Mouse (Mus musculus) megakaryocyte, adult 5-6 weeks (primary cell): ENCODE measurements around the gene Tmem161a. TPM values are rescaled to one million over a fixed set of nuclear protein-coding genes. Genes with fewer than 3 reads are reported as not detected.

Experiments used
- total RNA-seq, 2 experiments: library from RNA; stranded (forward) in 1 of 2; stranded (reverse) in 1 of 2; fragments of 153-499, 151-499 nt in 1 of 2; fragments of 221-1000, 200-1000 nt in 1 of 2; gene quantifications; 2 replicates each; pipeline versions ENCODE4 v1.2.3 to v1.2.4; 2015 to 2017

The Tmem161a gene
- total RNA-seq, 2 experiments from 2014 or later, result 7.8 to 8.5 TPM

Other genes with a start within 250 kb of the Tmem161a start
- gene Gatad2a, start 176.0 kb upstream of the Tmem161a start, total RNA-seq (2015), result 50.1 and 62.0 TPM in 2 replicates
- 62.5 and 64.7 TPM in 2 replicates for gene Gatad2a, start 176.0 kb upstream of the Tmem161a start, total RNA-seq (2017)
- 28.1 and 28.4 TPM in 2 replicates for gene Mau2, start 129.6 kb upstream of the Tmem161a start, total RNA-seq (2015)
- gene Mau2, start 129.6 kb upstream of the Tmem161a start, total RNA-seq (2017), result 28.1 and 33.8 TPM in 2 replicates
- 11.6 and 15.0 TPM in 2 replicates for gene Sugp1, start 129.5 kb upstream of the Tmem161a start, total RNA-seq (2015)
- 17.3 and 24.1 TPM in 2 replicates for gene Sugp1, start 129.5 kb upstream of the Tmem161a start, total RNA-seq (2017)
- gene Tm6sf2, start 99.4 kb upstream of the Tmem161a start, total RNA-seq (2015), result not detected in 2 replicates
- gene Tm6sf2, start 99.4 kb upstream of the Tmem161a start, total RNA-seq (2017), result not detected in 2 replicates
- gene Hapln4, start 88.9 kb upstream of the Tmem161a start, total RNA-seq (2015), result not detected in 2 replicates
- not detected in 2 replicates for gene Hapln4, start 88.9 kb upstream of the Tmem161a start, total RNA-seq (2017)
- not detected in 2 replicates for gene Ncan, start 51.5 kb upstream of the Tmem161a start, total RNA-seq (2015)
- gene Ncan, start 51.5 kb upstream of the Tmem161a start, total RNA-seq (2017), result not detected in 2 replicates
- 19.5 and 25.6 TPM in 2 replicates for gene Nr2c2ap, start 41.0 kb upstream of the Tmem161a start, total RNA-seq (2015)
- 4.7 and 7.1 TPM in 2 replicates for gene Nr2c2ap, start 41.0 kb upstream of the Tmem161a start, total RNA-seq (2017)
- 13.6 and 16.3 TPM in 2 replicates for gene Rfxank, start 33.2 kb upstream of the Tmem161a start, total RNA-seq (2015)
- 12.5 and 14.5 TPM in 2 replicates for gene Rfxank, start 33.2 kb upstream of the Tmem161a start, total RNA-seq (2017)
- gene Borcs8, start 32.9 kb upstream of the Tmem161a start, total RNA-seq (2015), result 35.3 and 51.3 TPM in 2 replicates
- gene Borcs8, start 32.9 kb upstream of the Tmem161a start, total RNA-seq (2017), result 32.2 and 35.8 TPM in 2 replicates
- gene Mef2b, start 32.6 kb upstream of the Tmem161a start, total RNA-seq (2015), result 0.39 TPM in 1 of 2 replicates, not detected in the other
- not detected in 2 replicates for gene Mef2b, start 32.6 kb upstream of the Tmem161a start, total RNA-seq (2017)
- gene Slc25a42, start 39.9 kb downstream of the Tmem161a start, total RNA-seq (2015), result 0.75 and 1.4 TPM in 2 replicates
- 0.29 and 0.45 TPM in 2 replicates for gene Slc25a42, start 39.9 kb downstream of the Tmem161a start, total RNA-seq (2017)
- gene Sugp2, start 61.9 kb downstream of the Tmem161a start, total RNA-seq (2015), result 24.1 and 27.9 TPM in 2 replicates
- 19.5 and 23.1 TPM in 2 replicates for gene Sugp2, start 61.9 kb downstream of the Tmem161a start, total RNA-seq (2017)
- gene Armc6, start 62.1 kb downstream of the Tmem161a start, total RNA-seq (2015), result 4.4 and 4.5 TPM in 2 replicates
- gene Armc6, start 62.1 kb downstream of the Tmem161a start, total RNA-seq (2017), result 2.6 and 5.6 TPM in 2 replicates
- gene Homer3, start 110.5 kb downstream of the Tmem161a start, total RNA-seq (2015), result 1.6 and 3.5 TPM in 2 replicates
- 2.9 and 8.0 TPM in 2 replicates for gene Homer3, start 110.5 kb downstream of the Tmem161a start, total RNA-seq (2017)
- 17.9 and 19.9 TPM in 2 replicates for gene Ddx49, start 130.1 kb downstream of the Tmem161a start, total RNA-seq (2015)
- 53.6 and 81.7 TPM in 2 replicates for gene Ddx49, start 130.1 kb downstream of the Tmem161a start, total RNA-seq (2017)
- 163 and 178 TPM in 2 replicates for gene Cope, start 130.2 kb downstream of the Tmem161a start, total RNA-seq (2015)
- gene Cope, start 130.2 kb downstream of the Tmem161a start, total RNA-seq (2017), result 89.1 and 96.1 TPM in 2 replicates
- gene Cers1, start 143.4 kb downstream of the Tmem161a start, total RNA-seq (2015), result not detected in 2 replicates
- not detected in 2 replicates for gene Cers1, start 143.4 kb downstream of the Tmem161a start, total RNA-seq (2017)
- gene Gdf1, start 157.5 kb downstream of the Tmem161a start, total RNA-seq (2015), result not detected in 2 replicates
- gene Gdf1, start 157.5 kb downstream of the Tmem161a start, total RNA-seq (2017), result not detected in 2 replicates
- gene Upf1, start 180.9 kb downstream of the Tmem161a start, total RNA-seq (2015), result 10.9 and 11.7 TPM in 2 replicates
- gene Upf1, start 180.9 kb downstream of the Tmem161a start, total RNA-seq (2017), result 24.4 and 30.7 TPM in 2 replicates
- not detected in 2 replicates for gene Comp, start 201.2 kb downstream of the Tmem161a start, total RNA-seq (2015)
- 0.12 TPM in 1 of 2 replicates, not detected in the other for gene Comp, start 201.2 kb downstream of the Tmem161a start, total RNA-seq (2017)